Mouse (Mus musculus): Measurements from ENCODE around the gene Arhgap27. TPM values are rescaled to one million over a fixed set of nuclear protein-coding genes. Genes with fewer than 3 reads are reported as not detected.
"Not testable (repeated sequence)": the region's sequence is repeated elsewhere in the genome, so short reads cannot be mapped to it uniquely, and the experiment has no call there.

Gene Arhgap27
- 40.2 and 42.3 TPM in 2 replicates for polyA plus RNA-seq (2015; fragmentation: Nextera tagmentation; extraction: Ambion mirVana)

DNA sequence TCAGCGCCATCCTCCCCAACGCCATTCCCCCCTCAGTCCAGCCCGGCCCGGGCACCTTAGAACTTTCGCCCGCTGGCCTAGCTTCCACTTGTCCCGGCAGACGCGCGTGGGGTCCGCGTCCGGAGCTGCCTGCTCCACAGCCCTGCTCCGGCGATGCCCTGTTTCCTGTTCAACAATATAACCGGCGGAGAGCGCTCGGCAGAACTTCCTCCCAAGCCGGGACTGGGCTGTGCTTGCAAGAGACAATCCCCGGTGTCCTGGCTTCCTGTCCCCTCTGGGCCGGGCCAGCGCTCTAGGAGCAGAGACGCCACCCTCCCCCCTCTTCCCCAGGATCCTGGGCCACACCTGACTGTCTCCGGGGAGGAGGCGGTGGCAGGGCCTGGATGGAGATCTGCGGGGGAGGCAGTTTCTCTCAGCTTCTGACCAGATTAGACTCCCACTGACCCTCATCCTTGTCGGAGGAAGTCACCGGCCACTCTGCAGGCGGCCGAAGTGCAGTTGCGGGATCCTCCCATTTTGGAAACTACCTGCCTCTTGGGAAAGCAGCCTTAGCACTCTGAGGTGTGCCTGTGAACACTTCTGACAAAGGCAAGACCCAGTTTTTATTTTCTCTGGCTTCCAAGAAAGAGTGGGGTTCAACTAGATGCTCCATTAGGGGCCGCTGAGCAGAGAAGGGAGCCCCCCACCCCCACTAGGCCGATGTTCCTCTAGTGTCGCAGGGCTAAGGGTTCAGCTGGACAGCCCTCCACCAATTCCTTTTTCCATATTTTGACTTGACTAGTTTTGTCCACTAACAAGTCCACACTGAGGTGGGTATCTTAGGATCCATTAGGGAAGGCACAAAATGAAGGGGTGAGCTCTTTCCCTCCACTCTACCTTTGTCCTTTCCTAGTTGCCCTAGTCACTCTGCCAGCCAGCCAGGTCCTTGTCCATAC, at the start of gene Arhgap27:
Arhgap27 (minus strand) TSS at position 479 of the 935 bp plus-strand sequence.
- peak within 1 kb of the TSS; percentile 74 for H3K9ac ChIP-seq (ENCODE audit: low read depth, low read length)
- peak within 1 kb of the TSS; percentile 97 for H3K4me2 ChIP-seq (ENCODE audit: low read depth, low read length)
- 4% methylated on average over 35 of the region's 35 CpGs for WGBS

DNA sequence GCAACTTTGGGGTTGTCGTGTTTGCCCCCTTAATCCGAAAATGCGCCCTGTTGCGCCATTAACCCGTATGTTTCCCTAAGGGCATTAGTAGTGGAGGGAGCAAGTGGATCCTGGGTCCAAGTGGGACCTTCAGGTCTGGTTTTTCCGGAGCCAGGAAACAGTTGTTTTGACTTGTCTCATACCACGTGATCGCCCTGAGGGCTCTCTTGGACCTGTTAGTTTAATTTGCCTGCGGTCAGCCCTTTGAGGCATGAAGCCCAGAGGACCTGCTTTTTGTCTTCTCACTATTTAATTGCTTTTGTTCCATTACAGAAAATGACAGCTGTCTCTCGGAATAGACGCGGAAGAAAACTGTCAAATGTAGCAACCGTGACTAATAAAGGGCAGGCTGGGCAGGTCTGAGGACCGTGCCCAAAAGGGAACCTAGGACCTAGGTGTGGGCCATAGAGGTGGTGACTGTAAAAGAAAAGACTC, 49.5 kb upstream of the Arhgap27 start:
- H3K9me3 ChIP-seq (ENCODE audit: control insufficient read depth, low read length): no peaks in the 10 kb centered on the region
- no peaks in the 10 kb centered on the region for H3K27me3 ChIP-seq (replicated peaks; ENCODE audit: control insufficient read depth, insufficient read depth, low read length)
- peak; percentile 74 for ATAC-seq
- 1% methylated on average over 14 of the region's 14 CpGs for WGBS
- peaks cover 4% of the 10 kb centered on the region; the same call in 1 of the 2 replicates for H3K4me1 ChIP-seq (ENCODE audit: control insufficient read depth, insufficient read depth, low read length)
- H3K4me2 ChIP-seq (ENCODE audit: low read depth, low read length): peak overlapping the region; percentile 90
- H3K27ac ChIP-seq (ENCODE audit: low read length): peak overlapping the region; percentile 91
- H3K4me3 ChIP-seq (ENCODE audit: low read length): peak overlapping the region; percentile 84
- H3K36me3 ChIP-seq (ENCODE audit: control insufficient read depth, insufficient read depth, low read length): no peaks in the 10 kb centered on the region
- peak overlapping the region; percentile 93 for H3K9ac ChIP-seq (ENCODE audit: low read depth, low read length)

More for the DNA sequence above, at the start of gene Arhgap27:
- H3K27ac ChIP-seq (ENCODE audit: low read length): peak within 1 kb of the TSS; percentile 78
- no peaks in the 10 kb centered on the region for H3K9me3 ChIP-seq (ENCODE audit: control insufficient read depth, low read length)
- H3K4me1 ChIP-seq (ENCODE audit: control insufficient read depth, insufficient read depth, low read length): peaks cover 47% of the 10 kb centered on the region
- H3K27me3 ChIP-seq (replicated peaks; ENCODE audit: control insufficient read depth, insufficient read depth, low read length): peaks cover 10% of the 10 kb centered on the region
- H3K36me3 ChIP-seq (ENCODE audit: control insufficient read depth, insufficient read depth, low read length): no peaks in the 10 kb centered on the region
- peak; percentile 15; the same call in 1 of the 2 replicates for ATAC-seq
- H3K4me3 ChIP-seq (ENCODE audit: low read length): peak within 1 kb of the TSS; percentile 62

DNA sequence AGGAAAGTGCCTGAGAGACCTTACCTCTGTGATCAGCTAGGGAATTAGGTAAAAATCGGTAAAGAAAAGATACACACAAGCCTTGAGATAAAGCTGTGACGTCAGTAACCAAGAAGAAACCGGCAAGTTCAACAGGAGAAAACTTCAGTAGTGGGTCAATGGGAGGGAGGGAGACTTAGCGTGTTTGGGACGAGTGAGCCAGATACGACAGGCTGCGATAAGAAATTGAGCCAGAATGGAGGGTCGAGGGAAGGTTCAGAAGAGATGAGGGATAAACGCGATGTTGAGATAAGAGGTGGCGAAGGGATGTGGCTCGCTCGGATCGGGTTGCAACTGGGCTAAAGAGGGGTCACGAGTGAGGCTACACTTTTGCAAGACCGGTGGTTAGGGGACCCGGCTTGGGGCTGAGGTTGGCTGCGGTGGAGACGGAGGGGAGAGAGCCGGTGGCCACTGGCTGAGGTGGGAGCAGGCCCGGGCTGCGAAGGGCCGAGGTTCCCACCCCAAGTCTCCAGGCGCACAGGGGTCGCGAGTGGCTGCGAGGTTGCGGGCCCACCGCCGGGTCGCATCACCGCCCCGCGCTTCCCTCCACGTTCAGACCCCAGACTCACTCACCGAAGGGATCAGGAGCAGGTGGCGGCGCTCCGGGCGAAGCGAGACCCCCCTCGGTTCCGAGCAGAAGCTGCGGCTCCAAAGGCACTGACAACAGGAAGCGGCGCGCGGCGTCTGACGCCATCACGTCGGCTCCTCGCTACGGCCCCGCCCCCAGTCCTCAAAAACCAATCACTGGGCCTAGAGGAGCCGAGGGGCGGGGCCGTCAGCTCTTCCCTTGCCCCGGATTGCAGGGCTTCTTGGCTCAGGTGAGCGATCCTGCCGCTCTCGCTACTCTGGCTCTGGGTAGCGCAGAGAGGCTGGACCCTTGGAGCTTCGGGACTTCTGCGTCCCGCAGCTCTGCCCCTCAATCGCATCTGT, 48.8 kb upstream of the Arhgap27 start, which contains the start of gene Plekhm1:
Plekhm1 (minus strand) TSS at position 707 of the 969 bp plus-strand sequence.
- H3K9me3 ChIP-seq (ENCODE audit: control insufficient read depth, low read length): no peaks in the 10 kb centered on the region
- peak within 1 kb of the TSS; percentile 91 for H3K27ac ChIP-seq (ENCODE audit: low read length)
- under 1% methylated on average over 66 of the region's 67 CpGs for WGBS
- peak within 1 kb of the TSS; percentile 90 for H3K4me2 ChIP-seq (ENCODE audit: low read depth, low read length)
- no peaks in the 10 kb centered on the region for H3K27me3 ChIP-seq (replicated peaks; ENCODE audit: control insufficient read depth, insufficient read depth, low read length)
- peaks cover 4% of the 10 kb centered on the region; the same call in 1 of the 2 replicates for H3K4me1 ChIP-seq (ENCODE audit: control insufficient read depth, insufficient read depth, low read length)
- H3K36me3 ChIP-seq (ENCODE audit: control insufficient read depth, insufficient read depth, low read length): no peaks in the 10 kb centered on the region
- ATAC-seq: peak; percentile 99
- H3K4me3 ChIP-seq (ENCODE audit: low read length): peak within 1 kb of the TSS; percentile 84
- peak within 1 kb of the TSS; percentile 93 for H3K9ac ChIP-seq (ENCODE audit: low read depth, low read length)

DNA sequence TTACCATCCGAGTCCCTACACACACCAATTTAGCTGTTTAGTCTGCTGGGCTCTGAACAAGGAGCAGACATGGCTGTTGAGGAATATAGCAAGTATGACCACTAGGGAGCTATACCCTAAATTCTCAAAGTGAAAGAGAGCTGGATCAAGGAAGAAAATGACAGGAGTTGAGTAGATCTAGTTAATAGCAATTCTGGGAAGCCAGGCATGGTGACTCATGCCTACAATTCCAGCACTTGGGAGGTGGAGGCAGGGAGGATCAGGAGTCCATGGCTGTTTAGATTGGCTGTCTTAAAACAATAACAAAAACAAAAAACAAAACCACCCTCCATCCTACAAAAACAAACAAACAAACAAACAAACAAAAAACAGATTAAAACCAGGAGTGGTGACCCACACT, 47.8 kb upstream of the Arhgap27 start:
- ATAC-seq: no peak
- H3K27ac ChIP-seq (ENCODE audit: low read length): no peak overlapping the region
- H3K4me3 ChIP-seq (ENCODE audit: low read length): no peak overlapping the region
- no peaks in the 10 kb centered on the region for H3K36me3 ChIP-seq (ENCODE audit: control insufficient read depth, insufficient read depth, low read length)
- no peak overlapping the region for H3K9ac ChIP-seq (ENCODE audit: low read depth, low read length)
- H3K9me3 ChIP-seq (ENCODE audit: control insufficient read depth, low read length): no peaks in the 10 kb centered on the region
- WGBS: 77% methylated on average over 1 of the region's 1 CpGs
- H3K27me3 ChIP-seq (replicated peaks; ENCODE audit: control insufficient read depth, insufficient read depth, low read length): no peaks in the 10 kb centered on the region
- H3K4me2 ChIP-seq (ENCODE audit: low read depth, low read length): peak overlapping the region; percentile 81; the same call in 1 of the 2 replicates
- H3K4me1 ChIP-seq (ENCODE audit: control insufficient read depth, insufficient read depth, low read length): peaks cover 4% of the 10 kb centered on the region; the same call in 1 of the 2 replicates

DNA sequence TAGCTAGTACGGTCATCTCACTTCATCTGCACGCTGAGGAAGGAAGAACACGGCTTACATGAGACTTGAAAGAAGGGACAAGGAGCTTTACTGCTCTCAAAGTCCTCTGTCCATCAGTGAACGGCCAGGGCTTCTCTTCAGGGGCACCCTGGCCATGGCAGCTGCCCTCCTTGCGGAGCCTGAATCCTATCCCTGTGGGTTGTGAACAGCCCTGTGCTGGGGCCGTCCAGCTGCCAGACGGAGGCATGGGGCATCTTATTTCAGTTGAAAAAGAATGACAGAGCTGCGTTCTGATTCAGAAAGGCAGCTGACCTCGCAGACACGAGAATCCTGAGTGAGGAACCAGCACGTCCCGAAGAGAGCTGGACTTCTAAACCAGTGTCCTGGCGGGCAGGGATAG, 45.4 kb upstream of the Arhgap27 start:
- H3K36me3 ChIP-seq (ENCODE audit: control insufficient read depth, insufficient read depth, low read length): no peaks in the 10 kb centered on the region
- WGBS: 88% methylated on average over 13 of the region's 13 CpGs
- H3K4me1 ChIP-seq (ENCODE audit: control insufficient read depth, insufficient read depth, low read length): peaks cover 4% of the 10 kb centered on the region; the same call in 1 of the 2 replicates
- H3K27me3 ChIP-seq (replicated peaks; ENCODE audit: control insufficient read depth, insufficient read depth, low read length): no peaks in the 10 kb centered on the region
- no peak overlapping the region for H3K9ac ChIP-seq (ENCODE audit: low read depth, low read length)
- no peak overlapping the region for H3K27ac ChIP-seq (ENCODE audit: low read length)
- no peak for ATAC-seq
- no peak overlapping the region for H3K4me3 ChIP-seq (ENCODE audit: low read length)
- H3K4me2 ChIP-seq (ENCODE audit: low read depth, low read length): no peak overlapping the region
- H3K9me3 ChIP-seq (ENCODE audit: control insufficient read depth, low read length): no peaks in the 10 kb centered on the region

DNA sequence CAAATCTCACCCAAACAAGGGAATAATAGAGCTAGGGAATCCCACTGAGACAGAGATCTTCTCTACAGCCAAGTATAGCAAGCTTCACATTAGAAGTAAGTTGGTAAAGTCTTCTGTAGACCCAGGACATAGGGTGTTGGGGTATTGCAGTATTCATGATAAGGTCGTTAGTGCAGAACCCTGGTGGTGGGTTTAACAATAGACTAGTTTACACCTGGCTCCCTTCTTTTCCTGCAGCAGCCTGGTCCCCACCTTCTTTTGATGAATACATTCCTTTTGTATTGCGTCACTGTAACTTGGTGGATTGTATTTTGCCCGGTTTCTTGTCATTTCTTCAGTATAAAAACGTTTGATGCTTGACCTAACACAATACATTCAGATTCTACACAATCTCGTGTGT, 43.6 kb upstream of the Arhgap27 start:
- H3K9ac ChIP-seq (ENCODE audit: low read depth, low read length); H3K36me3 ChIP-seq (ENCODE audit: control insufficient read depth, insufficient read depth, low read length); H3K9me3 ChIP-seq (ENCODE audit: control insufficient read depth, low read length); H3K4me3 ChIP-seq (ENCODE audit: low read length); H3K4me2 ChIP-seq (ENCODE audit: low read depth, low read length); H3K27me3 ChIP-seq (replicated peaks; ENCODE audit: control insufficient read depth, insufficient read depth, low read length); ATAC-seq; H3K27ac ChIP-seq (ENCODE audit: low read length); H3K4me1 ChIP-seq (ENCODE audit: control insufficient read depth, insufficient read depth, low read length): not testable (repeated sequence)
- 61% methylated on average over 5 of the region's 5 CpGs for WGBS

DNA sequence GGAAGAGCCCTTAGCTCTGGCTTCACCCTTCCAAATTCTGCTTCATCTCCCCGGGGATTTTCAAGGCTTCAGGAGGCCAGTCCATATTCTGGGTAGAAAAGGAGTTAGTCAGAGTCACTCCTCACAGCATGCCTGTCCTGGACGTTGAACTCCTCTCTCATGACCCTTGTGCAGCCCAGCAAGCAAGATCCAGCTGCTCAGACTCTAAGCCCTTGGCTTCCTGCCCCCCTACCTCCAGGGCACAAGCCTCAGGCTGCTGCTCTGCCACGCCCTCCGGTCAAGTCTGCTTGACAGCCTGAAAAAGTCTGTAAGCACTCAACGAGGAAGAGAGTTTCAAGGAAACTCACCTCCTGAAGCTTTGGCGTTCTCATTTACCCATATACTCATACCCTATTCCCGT, 43.1 kb upstream of the Arhgap27 start:
- Histone ChIP-seq H3K9ac (ENCODE audit: low read depth, low read length) (no peak overlapping the region), H3K36me3 (ENCODE audit: control insufficient read depth, insufficient read depth, low read length) (no peaks in the 10 kb centered on the region), H3K4me3 (ENCODE audit: low read length) (no peak overlapping the region), H3K27ac (ENCODE audit: low read length) (no peak overlapping the region), H3K27me3 (replicated peaks; ENCODE audit: control insufficient read depth, insufficient read depth, low read length) (no peaks in the 10 kb centered on the region), H3K4me1 (ENCODE audit: control insufficient read depth, insufficient read depth, low read length) (no peaks in the 10 kb centered on the region; the same call in 1 of the 2 replicates), H3K9me3 (ENCODE audit: control insufficient read depth, low read length) (no peaks in the 10 kb centered on the region), H3K4me2 (ENCODE audit: low read depth, low read length) (no peak overlapping the region)
- ATAC-seq: peak; percentile 78
- WGBS: 60% methylated on average over 7 of the region's 7 CpGs

DNA sequence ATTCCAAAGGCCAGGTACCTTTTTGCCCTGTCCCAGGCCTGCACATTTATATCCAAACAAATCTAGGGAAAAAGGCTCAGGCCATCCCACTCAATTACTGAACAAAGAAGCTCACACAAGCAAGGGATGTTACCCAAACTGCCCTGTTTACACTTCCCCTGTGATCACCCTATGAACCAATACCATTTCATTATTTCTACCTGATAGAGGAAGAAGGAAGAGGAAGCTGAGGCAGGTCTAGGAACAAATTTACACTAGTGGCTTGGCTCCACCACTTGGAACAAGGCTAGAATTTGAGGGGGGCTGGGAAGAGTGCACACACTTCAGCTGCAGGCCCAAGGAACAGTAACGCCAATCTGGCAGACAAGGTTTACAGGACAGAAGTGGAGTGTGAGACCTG, 42.3 kb upstream of the Arhgap27 start:
- ATAC-seq: no peak
- Histone ChIP-seq H3K27ac (ENCODE audit: low read length) (no peak overlapping the region), H3K9ac (ENCODE audit: low read depth, low read length) (no peak overlapping the region), H3K9me3 (ENCODE audit: control insufficient read depth, low read length) (no peaks in the 10 kb centered on the region), H3K4me2 (ENCODE audit: low read depth, low read length) (no peak overlapping the region), H3K4me1 (ENCODE audit: control insufficient read depth, insufficient read depth, low read length) (no peaks in the 10 kb centered on the region; the same call in 1 of the 2 replicates), H3K27me3 (replicated peaks; ENCODE audit: control insufficient read depth, insufficient read depth, low read length) (no peaks in the 10 kb centered on the region), H3K36me3 (ENCODE audit: control insufficient read depth, insufficient read depth, low read length) (no peaks in the 10 kb centered on the region), H3K4me3 (ENCODE audit: low read length) (no peak overlapping the region)
- 73% methylated on average over 1 of the region's 1 CpGs for WGBS

DNA sequence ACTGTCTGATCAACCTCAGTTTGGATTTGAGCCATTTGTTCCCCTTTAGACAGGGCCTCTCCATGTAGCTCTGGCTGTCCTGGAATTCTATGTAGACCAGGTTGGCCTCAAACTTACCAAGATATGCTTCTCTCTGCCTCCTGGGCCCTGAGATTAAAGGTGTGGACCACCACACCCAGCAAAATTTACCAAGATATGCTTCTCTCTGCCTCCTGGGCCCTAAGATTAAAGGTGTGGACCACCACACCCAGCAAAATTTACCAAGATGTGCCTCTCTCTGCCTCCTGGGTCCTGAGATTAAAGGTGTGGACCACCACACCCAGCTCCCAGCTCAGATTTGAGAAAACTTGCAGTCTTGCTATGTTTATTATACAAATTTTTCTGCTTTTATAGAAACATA, 41.1 kb upstream of the Arhgap27 start:
- Histone ChIP-seq H3K27ac (ENCODE audit: low read length) (no peak overlapping the region), H3K9me3 (ENCODE audit: control insufficient read depth, low read length) (no peaks in the 10 kb centered on the region), H3K4me3 (ENCODE audit: low read length) (no peak overlapping the region), H3K9ac (ENCODE audit: low read depth, low read length) (no peak overlapping the region), H3K27me3 (replicated peaks; ENCODE audit: control insufficient read depth, insufficient read depth, low read length) (no peaks in the 10 kb centered on the region), H3K4me1 (ENCODE audit: control insufficient read depth, insufficient read depth, low read length) (no peaks in the 10 kb centered on the region), H3K4me2 (ENCODE audit: low read depth, low read length) (no peak overlapping the region), H3K36me3 (ENCODE audit: control insufficient read depth, insufficient read depth, low read length) (no peaks in the 10 kb centered on the region)
- no peak for ATAC-seq
